Mouse (Mus musculus): ENCODE data around the gene Nup107. TPM values are rescaled to one million over a fixed set of nuclear protein-coding genes. Genes with fewer than 3 reads are reported as not detected.

Gene Nup107
- total and polyA plus RNA-seq, 3 experiments, result 47.7 to 97.0 (median 82.0) TPM

GRCm38 (mm10) chr10:117824139-117824538 is 31.6 kb upstream of the Nup107 start:
- dilution Hi-C loops (cut with MboI; ENCODE audit: extremely low pct_ligation_motif_present, extremely low pct_unique_long_range_greater_than_20kb, low sequenced_read_pairs), result no loop called here
- Histone ChIP-seq H3K9me3 (replicated peaks; ENCODE audit: low read length) (no peaks in the 10 kb centered on the region), H3K4me2 (ENCODE audit: insufficient read depth, low read depth, poor library complexity, severe bottlenecking) (no peak overlapping the region), H3K36me3 (replicated peaks in 1 of 2; ENCODE audit: control insufficient read depth in 1 of 2, insufficient read depth in 1 of 2, low read length in 1 of 2) (peaks cover 41 to 84% of the 10 kb centered on the region in 2 experiments), H3K79me2 (replicated peaks; ENCODE audit: control insufficient read depth, extremely low read depth, insufficient read depth, poor library complexity, severe bottlenecking) (peaks cover 54% of the 10 kb centered on the region), H3K9ac (ENCODE audit: insufficient read depth, low read depth) (no peak overlapping the region), H3K4me3 (replicated peaks in 1 of 3; ENCODE audit: low read depth in 2 of 3, low read length in 2 of 3, poor library complexity in 1 of 3) (no peak overlapping the region), H3K27me3 (replicated peaks) (no peaks in the 10 kb centered on the region), H3K27ac (ENCODE audit: insufficient read depth, low read depth) (no peak overlapping the region), H3K4me1 (ENCODE audit: control insufficient read depth in 1 of 2, insufficient read depth in 2 of 2) (peaks cover under 1 to 41% of the 10 kb centered on the region in 2 experiments; a peak in 2 of 4 replicates)
- in situ Hi-C loops (cut with MboI; ENCODE audit: low pct_ligation_motif_present, low pct_unique_long_range_greater_than_20kb, low sequenced_read_pairs), result no loop called here
- no peak for TF ChIP-seq BHLHE40 (IDR thresholded peaks at IDR 0.05; ENCODE audit: low read depth, low read length)
- TF ChIP-seq E2F4 (IDR thresholded peaks at IDR 0.05; ENCODE audit: insufficient replicate concordance, low read depth, low read length), result no peak
- no peak for TF ChIP-seq CHD1 (IDR thresholded peaks at IDR 0.05; ENCODE audit: low read depth, low read length)
- no peak for TF ChIP-seq MAX (IDR thresholded peaks at IDR 0.05; ENCODE audit: low read length)
- no peak for TF ChIP-seq RCOR1 (conservative IDR thresholded peaks at IDR 0.05; ENCODE audit: low read depth, low read length)
- no peak for TF ChIP-seq ETS1 (conservative IDR thresholded peaks at IDR 0.05; ENCODE audit: low read depth, low read length)
- TF ChIP-seq UBTF (IDR thresholded peaks at IDR 0.05; ENCODE audit: low read depth, low read length), result no peak
- no peak for TF ChIP-seq JUND (conservative IDR thresholded peaks at IDR 0.05; ENCODE audit: low read depth, low read length)
- no peak for TF ChIP-seq RAD21 (IDR thresholded peaks at IDR 0.05; ENCODE audit: low read depth, low read length)
- TF ChIP-seq POLR2A (IDR thresholded peaks at IDR 0.05; ENCODE audit: low read depth, low read length), result no peak
- no peak for TF ChIP-seq NELFE (IDR thresholded peaks at IDR 0.05; ENCODE audit: low read depth, low read length)
- TF ChIP-seq JUN (IDR thresholded peaks at IDR 0.05; ENCODE audit: insufficient read depth, low read depth, low read length), result no peak
- TF ChIP-seq POLR2AphosphoS2 (IDR thresholded peaks at IDR 0.05; ENCODE audit: low read depth, low read length), result no peak
- TF ChIP-seq ZC3H11A (IDR thresholded peaks at IDR 0.05; ENCODE audit: low read depth, low read length), result no peak
- no peak for TF ChIP-seq SMC3 (IDR thresholded peaks at IDR 0.05; ENCODE audit: low read depth, low read length)
- no peak for TF ChIP-seq IRF4 (IDR thresholded peaks at IDR 0.05; ENCODE audit: low read depth, low read length)
- no peak for DNase-seq (ENCODE audit: extremely low read depth)

GRCm38 (mm10) chr10:117823321-117823720 is 30.8 kb upstream of the Nup107 start:
- dilution Hi-C loops (cut with MboI; ENCODE audit: extremely low pct_ligation_motif_present, extremely low pct_unique_long_range_greater_than_20kb, low sequenced_read_pairs), result no loop called here
- in situ Hi-C loops (cut with MboI; ENCODE audit: low pct_ligation_motif_present, low pct_unique_long_range_greater_than_20kb, low sequenced_read_pairs), result no loop called here
- Histone ChIP-seq H3K9ac (ENCODE audit: insufficient read depth, low read depth) (no peak overlapping the region), H3K79me2 (replicated peaks; ENCODE audit: control insufficient read depth, extremely low read depth, insufficient read depth, poor library complexity, severe bottlenecking) (peaks cover 46% of the 10 kb centered on the region), H3K9me3 (replicated peaks; ENCODE audit: low read length) (no peaks in the 10 kb centered on the region), H3K27me3 (replicated peaks) (no peaks in the 10 kb centered on the region), H3K27ac (ENCODE audit: insufficient read depth, low read depth) (no peak overlapping the region), H3K36me3 (replicated peaks in 1 of 2; ENCODE audit: control insufficient read depth in 1 of 2, insufficient read depth in 1 of 2, low read length in 1 of 2) (peaks cover 44 to 89% of the 10 kb centered on the region in 2 experiments), H3K4me3 (replicated peaks in 1 of 3; ENCODE audit: low read depth in 2 of 3, low read length in 2 of 3, poor library complexity in 1 of 3) (no peak overlapping the region), H3K4me2 (ENCODE audit: insufficient read depth, low read depth, poor library complexity, severe bottlenecking) (no peak overlapping the region), H3K4me1 (ENCODE audit: control insufficient read depth in 1 of 2, insufficient read depth in 2 of 2) (peaks cover 0 to 33% of the 10 kb centered on the region in 2 experiments; a peak in 2 of 4 replicates)
- TF ChIP-seq NELFE (IDR thresholded peaks at IDR 0.05; ENCODE audit: low read depth, low read length) (no peak), PAX5 (IDR thresholded peaks at IDR 0.05; ENCODE audit: low read length) (no peak), MXI1 (IDR thresholded peaks at IDR 0.05; ENCODE audit: low read depth, low read length) (no peak), EP300 (IDR thresholded peaks at IDR 0.05; ENCODE audit: low read length) (no peak)
- DNase-seq (ENCODE audit: extremely low read depth), result no peak

Measured in CH12.LX (cell line).